Mouse (Mus musculus): Measurements from ENCODE around the gene Pax5.

DNA sequence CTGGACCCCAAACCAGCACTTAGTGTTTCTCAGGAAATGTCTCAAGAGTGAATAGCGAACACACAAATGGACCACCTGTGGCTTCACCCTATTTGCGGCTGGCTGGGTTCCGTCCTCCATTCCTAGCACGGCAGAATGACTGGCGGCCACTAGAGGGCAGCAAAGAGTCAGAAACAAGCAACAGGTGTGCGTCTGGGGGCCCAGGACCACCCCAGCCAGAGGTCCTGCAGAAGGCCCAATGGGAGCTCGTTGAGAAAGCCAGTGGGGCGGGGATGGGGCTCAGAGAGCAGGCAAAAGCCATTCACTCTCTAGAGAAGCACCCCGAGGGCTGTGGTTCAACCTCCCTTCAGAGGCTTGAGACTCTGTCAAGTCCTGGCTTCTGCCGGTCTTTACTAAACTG, 145.7 kb downstream of the Pax5 start:
- TF ChIP-seq POLR2A (IDR thresholded peaks at IDR 0.05; ENCODE audit: low read depth, low read length): no peak
- peak; percentile 81 for TF ChIP-seq CTCF (IDR thresholded peaks at IDR 0.05; ENCODE audit: borderline replicate concordance, insufficient read depth, low read length)

Data from embryonic fibroblast, embryonic 13.5 days (primary cell).